Mouse (Mus musculus) urinary bladder, postnatal 4 days (tissue): Measurements from ENCODE around the gene 4930539E08Rik.
A peak's percentile ranks its signal among the peaks of the same experiment; 100 is the strongest.

Experiments used
- DNase-seq, 2 experiments: peaks; one replicate each; pipeline ENCODE4 v3.0.0; 2021 to 2022; ENCODE audit warnings: low spot score in 2 of 2

Gene 4930539E08Rik

GRCm38 (mm10) chr17:28915060-28915628, at the start of gene 4930539E08Rik:
Gene 4930539E08Rik, minus strand, starts transcription at chr17:28915324.
- peak in 1 of 2 experiments; percentile 57 for DNase-seq

- DNase-seq, result no peak
Measured at GRCm38 (mm10) chr17:28961596-28961995, 46.5 kb upstream of the 4930539E08Rik start.

DNA sequence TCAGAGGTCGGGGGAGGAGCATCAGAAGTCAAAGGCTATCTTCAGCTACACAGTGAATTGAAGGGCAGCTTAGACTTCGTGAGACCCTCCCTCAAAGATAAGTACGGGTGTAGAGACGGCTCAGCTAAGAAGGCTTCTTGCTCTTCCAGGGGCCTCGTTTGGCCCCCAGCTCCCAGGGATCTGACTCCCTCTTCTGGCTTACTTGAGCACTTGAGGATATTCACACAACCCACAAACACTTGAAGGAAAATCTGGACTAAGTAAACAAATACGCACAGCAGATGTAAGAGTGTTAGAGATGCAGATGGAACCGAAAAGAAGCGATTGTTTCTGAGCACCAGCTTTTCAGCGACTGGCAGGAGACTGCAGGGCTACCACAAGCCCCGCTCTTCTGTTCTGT, 45.5 kb upstream of the 4930539E08Rik start:
- DNase-seq, result no peak

DNA sequence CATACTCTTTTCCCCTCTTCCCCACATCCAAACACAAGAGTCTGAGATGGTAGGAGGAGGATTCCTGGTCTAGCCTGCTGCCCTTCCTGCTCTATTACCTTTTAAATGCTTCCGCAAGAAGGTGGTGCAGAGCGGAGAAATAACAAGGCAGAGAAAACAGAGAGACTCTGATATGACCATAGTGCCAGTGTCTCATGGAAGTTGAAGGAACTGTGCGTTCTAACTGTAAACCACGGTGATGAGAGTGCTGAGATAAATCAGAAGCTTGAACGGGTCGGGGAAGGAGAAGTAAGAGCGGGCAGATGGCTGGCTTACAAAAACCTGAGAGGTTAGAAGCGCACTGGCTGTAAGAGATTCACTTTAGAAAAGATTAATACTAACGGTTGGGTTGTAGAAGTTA, 39.3 kb upstream of the 4930539E08Rik start:
- no peak for DNase-seq

DNA sequence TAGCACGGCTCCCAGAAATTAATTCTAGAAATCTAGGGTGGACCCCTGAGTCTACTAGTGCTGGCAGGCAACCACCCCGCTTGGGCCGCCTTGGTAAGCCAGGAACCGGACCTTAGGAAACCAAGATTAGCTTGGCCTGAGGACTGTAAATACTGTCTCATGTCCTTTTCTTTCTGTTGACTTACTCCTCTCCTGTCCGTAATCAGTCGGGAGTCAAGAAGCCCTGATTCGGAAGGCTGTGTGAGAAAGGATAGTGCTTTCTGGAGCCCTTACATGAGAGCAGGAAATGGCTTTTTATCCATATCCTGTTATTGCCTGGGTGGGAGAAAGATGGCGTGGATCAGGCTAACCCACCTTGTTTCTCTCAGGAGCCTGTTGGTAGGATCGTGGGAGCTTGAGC, 38.1 kb upstream of the 4930539E08Rik start:
- DNase-seq, result no peak

GRCm38 (mm10) chr17:28951831-28952799, 37.0 kb upstream of the 4930539E08Rik start, which contains the start of gene Kctd20:
Gene Kctd20, plus strand, starts transcription at chr17:28951950.
- DNase-seq, result peak; percentile 90

GRCm38 (mm10) chr17:28950751-28951150, 35.6 kb upstream of the 4930539E08Rik start:
- no peak for DNase-seq

GRCm38 (mm10) chr17:28948661-28949060, 33.5 kb upstream of the 4930539E08Rik start:
- no peak for DNase-seq

- DNase-seq, result no peak
Measured at GRCm38 (mm10) chr17:28947011-28947939, 32.2 kb upstream of the 4930539E08Rik start.

DNA sequence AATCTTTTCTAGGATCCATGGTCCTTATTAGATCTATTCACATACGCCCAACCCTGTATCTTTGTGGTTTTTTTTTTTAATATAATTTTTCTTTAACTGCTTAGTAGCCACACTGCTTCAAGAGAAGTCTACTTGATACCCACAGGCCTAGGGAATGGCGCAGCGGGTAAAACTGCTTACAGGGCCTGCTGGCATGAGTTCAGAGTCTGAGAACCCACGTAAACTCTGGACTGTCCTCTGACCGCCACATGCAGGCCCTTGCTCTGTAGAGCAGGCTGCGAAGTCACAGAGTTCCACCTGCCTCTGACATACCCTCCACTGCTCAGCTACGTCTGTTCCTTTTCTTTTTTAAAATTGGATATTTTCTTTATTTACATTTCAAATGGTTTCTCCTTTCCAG, 29.4 kb upstream of the 4930539E08Rik start:
- no peak for DNase-seq

- DNase-seq, result no peak
Measured at GRCm38 (mm10) chr17:28943740-28944139, 28.6 kb upstream of the 4930539E08Rik start, which contains the start of gene Pxt1. Gene Pxt1, minus strand, starts transcription at chr17:28943840.

- no peak for DNase-seq
Measured at GRCm38 (mm10) chr17:28942101-28942500, 27.0 kb upstream of the 4930539E08Rik start.

GRCm38 (mm10) chr17:28940776-28941555, 25.8 kb upstream of the 4930539E08Rik start:
- DNase-seq, result no peak

DNA sequence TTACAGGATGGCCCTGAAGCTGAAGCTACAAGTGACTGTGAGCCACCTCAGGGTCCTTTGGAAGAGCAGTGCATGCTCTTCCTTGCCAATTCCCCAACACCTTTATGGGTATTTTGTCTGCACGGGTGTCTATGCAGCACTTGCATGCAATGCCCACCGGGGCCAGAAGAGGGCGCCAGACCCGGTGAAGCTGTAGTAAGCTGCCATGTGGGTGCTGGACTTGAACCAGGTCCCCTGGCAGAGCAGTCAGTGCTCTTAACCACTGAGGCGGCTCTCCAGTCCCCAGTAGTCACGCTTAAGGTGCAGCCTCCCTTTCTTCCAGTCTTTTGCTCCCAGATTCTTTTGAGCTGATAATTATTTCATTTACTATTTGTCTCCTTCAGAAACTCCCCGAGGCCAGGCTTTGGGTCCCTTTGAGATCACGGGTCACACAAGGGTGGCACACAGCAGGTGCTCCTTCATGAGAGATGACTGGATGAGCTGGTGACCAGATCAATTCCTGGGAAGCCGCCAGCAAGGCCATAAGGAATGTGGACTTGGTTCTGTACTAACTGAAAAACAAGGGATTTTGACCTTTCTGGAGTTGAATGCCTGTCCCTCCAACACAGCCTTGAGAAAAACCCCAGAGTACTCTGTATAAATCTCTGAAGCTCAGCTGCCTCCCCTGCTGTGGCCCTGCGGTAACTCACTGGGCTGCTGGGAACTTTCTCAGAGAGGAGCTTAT, 21.7 kb upstream of the 4930539E08Rik start:
- no peak for DNase-seq

GRCm38 (mm10) chr17:28936133-28936532, 21.0 kb upstream of the 4930539E08Rik start:
- DNase-seq, result no peak

GRCm38 (mm10) chr17:28934120-28934916, 19.2 kb upstream of the 4930539E08Rik start:
- no peak for DNase-seq

DNA sequence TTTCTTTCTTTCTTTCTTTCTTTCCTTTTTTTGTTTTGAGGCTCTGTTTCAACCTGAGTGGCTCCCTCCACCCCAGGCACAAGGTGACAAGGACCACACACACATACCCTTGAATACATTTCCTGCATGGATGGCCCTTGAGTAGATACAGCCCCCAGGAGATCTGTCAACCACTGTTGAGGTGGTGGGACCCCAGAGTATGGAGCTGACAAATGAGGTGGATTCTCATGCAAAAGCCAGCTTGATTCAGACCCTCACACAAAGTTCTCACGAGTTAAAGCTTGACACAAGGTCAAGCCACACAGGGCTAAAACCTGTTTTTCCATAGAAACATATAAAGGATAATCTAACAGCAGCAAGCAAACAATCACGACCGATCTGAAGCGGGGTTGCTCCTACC, 17.1 kb upstream of the 4930539E08Rik start:
- DNase-seq, result no peak

GRCm38 (mm10) chr17:28931436-28932211, 16.5 kb upstream of the 4930539E08Rik start:
- DNase-seq, result no peak
